Mouse (Mus musculus): Measurements from ENCODE around the gene Prkcb. TPM values are rescaled to one million over a fixed set of nuclear protein-coding genes. Genes with fewer than 3 reads are reported as not detected.

The Prkcb gene
- polyA plus RNA-seq, 1 experiment from 2014 or later: 8.7 TPM

DNA sequence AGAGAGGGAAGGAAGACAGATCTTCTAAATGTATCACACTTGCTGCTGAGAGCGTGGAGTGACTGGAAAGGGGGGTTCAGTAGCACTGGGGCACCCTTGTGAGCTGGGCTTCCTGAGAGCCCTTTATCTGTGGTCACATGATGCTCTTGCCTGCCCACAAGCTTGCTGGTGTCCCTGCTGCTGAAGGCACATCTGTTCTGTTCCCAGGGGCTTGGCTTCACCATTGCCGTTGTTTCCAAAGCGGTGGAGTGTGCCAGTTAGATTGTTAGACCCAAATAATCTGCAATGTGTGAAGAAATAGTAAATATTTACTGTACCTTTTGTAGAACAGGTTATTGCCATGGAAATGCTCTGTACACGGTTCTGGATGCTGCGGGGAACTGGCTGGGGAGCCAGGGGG is 101.6 kb downstream of the Prkcb start:
- Histone ChIP-seq H3K36me3 (no peaks in the 10 kb centered on the region), H3K9ac (no peak overlapping the region), H3K27me3 (no peaks in the 10 kb centered on the region), H3K9me3 (replicated peaks) (no peaks in the 10 kb centered on the region), H3K4me2 (replicated peaks) (no peak overlapping the region), H3K27ac (replicated peaks) (no peak overlapping the region), H3K4me3 (replicated peaks) (no peak overlapping the region), H3K4me1 (peaks cover 4% of the 10 kb centered on the region; the same call in 1 of the 2 replicates)
- WGBS: 69% methylated on average over 5 of the region's 5 CpGs
- ATAC-seq (ENCODE audit: insufficient number of reproducible peaks, low FRiP score, low TSS enrichment, low read depth): no peak

DNA sequence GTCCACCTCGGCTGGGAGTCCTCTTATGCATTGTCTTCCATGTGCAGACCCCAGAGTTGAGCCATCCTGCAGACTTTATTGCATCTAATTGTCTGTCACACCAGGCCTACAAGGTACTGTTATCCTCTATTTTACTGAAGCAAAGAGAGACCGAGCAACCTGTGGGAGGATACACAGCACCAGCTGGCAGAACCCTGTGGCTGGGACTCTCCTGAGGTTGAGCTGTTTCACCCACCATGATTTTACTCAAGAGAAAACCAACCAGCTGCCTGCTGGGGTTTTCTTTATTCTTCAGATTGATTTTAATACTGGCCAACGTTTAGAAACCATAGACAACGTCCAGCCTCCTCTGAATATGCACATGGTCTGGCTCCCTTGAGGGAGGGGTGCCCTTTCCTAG is 102.1 kb downstream of the Prkcb start:
- H3K27ac ChIP-seq (replicated peaks): no peak overlapping the region
- peaks cover 4% of the 10 kb centered on the region; the same call in 1 of the 2 replicates for H3K4me1 ChIP-seq
- no peak overlapping the region for H3K4me2 ChIP-seq (replicated peaks)
- H3K4me3 ChIP-seq (replicated peaks): no peak overlapping the region
- H3K36me3 ChIP-seq: no peaks in the 10 kb centered on the region
- no peaks in the 10 kb centered on the region for H3K9me3 ChIP-seq (replicated peaks)
- H3K9ac ChIP-seq: no peak overlapping the region
- H3K27me3 ChIP-seq: no peaks in the 10 kb centered on the region
- 70% methylated on average over 4 of the region's 4 CpGs for WGBS
- ATAC-seq (ENCODE audit: insufficient number of reproducible peaks, low FRiP score, low TSS enrichment, low read depth): no peak

DNA sequence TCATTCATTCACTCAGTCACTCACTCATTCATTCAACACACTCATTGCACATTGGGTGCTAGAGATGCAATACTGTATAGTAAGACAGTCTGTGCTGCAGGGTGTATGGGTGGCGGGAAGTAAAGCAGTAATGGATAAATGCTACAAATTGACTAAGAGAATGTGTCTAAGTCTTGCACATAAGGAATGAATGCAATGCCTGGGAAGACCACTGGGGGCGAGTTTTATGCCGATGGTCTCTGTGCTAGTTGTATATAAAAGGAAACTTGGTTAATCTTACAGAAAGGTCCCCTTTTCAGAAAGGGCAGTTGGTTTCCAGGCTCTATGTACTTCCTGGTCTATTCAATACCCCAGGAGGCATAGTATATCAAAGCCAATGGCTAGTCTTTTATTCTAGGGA is 102.8 kb downstream of the Prkcb start:
- Histone ChIP-seq H3K9ac (no peak overlapping the region), H3K27me3 (no peaks in the 10 kb centered on the region), H3K4me2 (replicated peaks) (no peak overlapping the region), H3K36me3 (no peaks in the 10 kb centered on the region), H3K9me3 (replicated peaks) (no peaks in the 10 kb centered on the region), H3K4me1 (peaks cover 4% of the 10 kb centered on the region; the same call in 1 of the 2 replicates), H3K4me3 (replicated peaks) (no peak overlapping the region), H3K27ac (replicated peaks) (no peak overlapping the region)
- 63% methylated on average over 3 of the region's 3 CpGs for WGBS
- ATAC-seq (ENCODE audit: insufficient number of reproducible peaks, low FRiP score, low TSS enrichment, low read depth): no peak

DNA sequence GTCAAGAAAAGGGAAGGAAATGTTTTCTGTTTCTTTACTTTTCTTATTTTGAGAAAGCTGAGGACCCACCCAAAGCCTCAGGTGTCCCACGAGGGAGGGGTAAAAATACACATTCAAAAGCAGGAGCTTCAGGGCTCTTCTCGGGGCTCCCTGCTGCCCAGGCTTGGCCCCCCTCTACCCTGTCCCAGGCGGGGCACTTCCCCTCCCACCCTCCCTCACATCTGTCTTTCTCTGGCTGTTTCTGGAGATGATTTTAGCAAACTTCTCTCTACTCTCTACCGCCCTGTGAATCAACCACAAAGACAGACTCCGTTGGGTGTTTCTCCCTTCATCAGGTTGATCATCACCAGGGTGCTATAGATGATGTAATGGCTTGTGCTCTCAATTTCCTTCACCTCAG is 105.4 kb downstream of the Prkcb start:
- no peak for ATAC-seq (ENCODE audit: insufficient number of reproducible peaks, low FRiP score, low TSS enrichment, low read depth)
- Histone ChIP-seq H3K27me3 (no peaks in the 10 kb centered on the region), H3K4me1 (peaks cover 4% of the 10 kb centered on the region; the same call in 1 of the 2 replicates), H3K9me3 (replicated peaks) (no peaks in the 10 kb centered on the region), H3K4me3 (replicated peaks) (no peak overlapping the region), H3K4me2 (replicated peaks) (no peak overlapping the region), H3K27ac (replicated peaks) (no peak overlapping the region), H3K36me3 (no peaks in the 10 kb centered on the region), H3K9ac (no peak overlapping the region)
- 39% methylated on average over 5 of the region's 5 CpGs for WGBS

DNA sequence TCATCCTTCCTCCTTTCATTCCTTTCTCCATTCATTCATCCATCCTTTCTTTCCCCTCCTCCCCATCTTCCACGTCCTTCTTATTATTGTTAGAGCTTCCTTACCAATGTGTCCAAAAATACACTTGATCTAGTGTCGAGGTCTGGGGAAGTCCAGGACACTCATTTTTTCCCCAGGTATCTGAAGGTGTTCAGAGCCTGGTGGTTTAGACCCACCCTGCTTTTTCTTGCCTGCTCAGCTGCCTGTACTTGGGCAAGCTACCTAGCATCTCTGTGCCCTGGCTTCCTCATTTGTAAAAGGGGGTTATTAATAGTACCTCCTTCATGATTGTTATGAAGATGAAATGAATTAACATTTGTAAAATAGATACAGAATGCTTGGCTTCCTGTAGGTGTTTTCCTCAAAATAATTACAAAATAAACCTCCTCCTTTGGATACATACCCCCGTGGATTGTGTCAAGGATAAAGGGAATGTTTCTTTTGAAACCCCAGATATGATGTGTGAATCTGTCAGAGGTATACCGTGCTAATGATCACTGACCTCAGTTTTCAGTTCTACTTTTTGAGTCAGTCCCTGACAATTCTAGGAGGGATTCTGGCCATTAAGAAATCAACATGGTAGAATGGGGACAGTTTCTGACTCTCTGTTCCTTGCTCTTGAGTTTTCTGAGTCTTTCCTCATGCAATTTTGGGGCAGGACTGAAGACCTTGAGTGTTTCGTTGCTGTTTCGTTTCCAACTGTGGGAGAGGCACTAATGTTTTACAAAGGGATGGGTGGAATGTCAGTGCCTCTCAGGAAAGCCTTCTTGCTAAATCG is 106.8 kb downstream of the Prkcb start:
- no peaks in the 10 kb centered on the region for H3K4me1 ChIP-seq
- WGBS: 72% methylated on average over 7 of the region's 7 CpGs
- no peak for ATAC-seq (ENCODE audit: insufficient number of reproducible peaks, low FRiP score, low TSS enrichment, low read depth)

DNA sequence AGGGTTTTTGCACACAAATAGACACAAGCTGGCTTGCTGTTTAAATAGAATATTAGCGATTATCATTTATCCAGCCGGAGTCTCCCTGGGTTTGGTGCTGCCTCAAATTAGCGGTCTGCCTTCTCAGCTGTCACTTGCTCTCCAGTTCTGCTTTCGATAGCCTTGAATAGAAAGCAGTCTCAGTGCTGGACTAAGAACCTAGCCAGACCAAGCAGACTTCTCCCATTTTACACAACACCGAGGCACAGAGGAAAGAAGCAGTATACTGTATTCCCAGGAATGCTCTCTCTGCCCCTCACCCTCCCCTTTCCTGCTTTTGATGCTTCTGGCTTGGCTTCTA is 107.4 kb downstream of the Prkcb start:
- H3K9me3 ChIP-seq (replicated peaks): no peaks in the 10 kb centered on the region
- ATAC-seq (ENCODE audit: insufficient number of reproducible peaks, low FRiP score, low TSS enrichment, low read depth): no peak
- no peaks in the 10 kb centered on the region for H3K4me1 ChIP-seq
- no peaks in the 10 kb centered on the region for H3K36me3 ChIP-seq
- no peaks in the 10 kb centered on the region for H3K27me3 ChIP-seq
- no peak overlapping the region for H3K9ac ChIP-seq
- no peak overlapping the region for H3K4me2 ChIP-seq (replicated peaks)
- WGBS: 78% methylated on average over 5 of the region's 5 CpGs
- H3K27ac ChIP-seq (replicated peaks): no peak overlapping the region
- no peak overlapping the region for H3K4me3 ChIP-seq (replicated peaks)

More for the DNA sequence above, 106.8 kb downstream of the Prkcb start:
- Histone ChIP-seq H3K27me3 (no peaks in the 10 kb centered on the region), H3K4me2 (replicated peaks) (no peak overlapping the region), H3K27ac (replicated peaks) (no peak overlapping the region), H3K4me3 (replicated peaks) (no peak overlapping the region), H3K9ac (no peak overlapping the region), H3K36me3 (no peaks in the 10 kb centered on the region), H3K9me3 (replicated peaks) (no peaks in the 10 kb centered on the region)

DNA sequence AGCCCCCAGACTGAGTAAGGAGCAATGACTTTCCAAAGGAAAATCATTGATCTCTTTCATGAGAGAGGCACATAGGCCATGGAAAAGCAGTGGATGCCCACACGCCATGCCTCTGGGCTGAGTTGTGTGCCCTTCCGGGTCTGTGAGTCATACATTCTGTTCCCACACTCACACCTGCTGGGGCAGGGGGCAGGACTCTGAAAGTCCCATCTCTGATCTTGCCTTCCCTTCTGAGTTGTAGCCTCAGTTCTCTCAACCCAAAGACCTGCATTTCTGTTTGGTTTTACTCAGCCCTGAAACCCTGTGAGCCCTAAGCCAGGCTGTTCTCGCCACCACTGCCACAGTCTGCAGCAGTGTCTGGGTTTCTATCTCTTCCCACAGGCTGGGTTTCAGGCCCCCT is 109.1 kb downstream of the Prkcb start:
- H3K9me3 ChIP-seq (replicated peaks): no peaks in the 10 kb centered on the region
- H3K27ac ChIP-seq (replicated peaks): no peak overlapping the region
- no peaks in the 10 kb centered on the region for H3K36me3 ChIP-seq
- H3K4me1 ChIP-seq: no peaks in the 10 kb centered on the region
- 80% methylated on average over 3 of the region's 3 CpGs for WGBS
- H3K4me3 ChIP-seq (replicated peaks): no peak overlapping the region
- H3K27me3 ChIP-seq: no peaks in the 10 kb centered on the region
- H3K9ac ChIP-seq: no peak overlapping the region
- no peak overlapping the region for H3K4me2 ChIP-seq (replicated peaks)
- no peak for ATAC-seq (ENCODE audit: insufficient number of reproducible peaks, low FRiP score, low TSS enrichment, low read depth)

DNA sequence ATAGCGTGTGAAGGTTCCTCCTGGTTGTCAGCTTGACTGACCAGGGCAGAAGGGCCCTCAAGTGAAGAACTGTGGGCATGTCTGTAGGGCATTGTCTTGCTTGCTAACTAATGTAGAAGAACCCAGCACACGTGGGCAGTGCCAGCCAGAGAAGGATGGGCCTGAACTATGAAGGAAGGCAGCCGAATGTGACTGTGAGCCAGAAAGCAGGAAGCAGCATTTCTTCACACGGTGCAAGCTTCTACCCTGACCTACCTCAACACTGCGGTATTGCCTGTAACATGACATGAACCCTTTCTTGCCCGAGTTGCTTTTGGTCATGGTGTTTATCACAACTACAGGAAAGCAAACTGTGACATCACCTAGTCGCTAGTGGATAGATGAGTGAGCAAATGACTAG is 113.5 kb downstream of the Prkcb start:
- Histone ChIP-seq H3K27me3 (no peaks in the 10 kb centered on the region), H3K4me3 (replicated peaks) (no peak overlapping the region), H3K36me3 (no peaks in the 10 kb centered on the region), H3K9me3 (replicated peaks) (no peaks in the 10 kb centered on the region), H3K4me2 (replicated peaks) (no peak overlapping the region), H3K9ac (no peak overlapping the region), H3K4me1 (peaks cover 12% of the 10 kb centered on the region), H3K27ac (replicated peaks) (no peak overlapping the region)
- WGBS: 83% methylated on average over 7 of the region's 7 CpGs
- no peak for ATAC-seq (ENCODE audit: insufficient number of reproducible peaks, low FRiP score, low TSS enrichment, low read depth)

DNA sequence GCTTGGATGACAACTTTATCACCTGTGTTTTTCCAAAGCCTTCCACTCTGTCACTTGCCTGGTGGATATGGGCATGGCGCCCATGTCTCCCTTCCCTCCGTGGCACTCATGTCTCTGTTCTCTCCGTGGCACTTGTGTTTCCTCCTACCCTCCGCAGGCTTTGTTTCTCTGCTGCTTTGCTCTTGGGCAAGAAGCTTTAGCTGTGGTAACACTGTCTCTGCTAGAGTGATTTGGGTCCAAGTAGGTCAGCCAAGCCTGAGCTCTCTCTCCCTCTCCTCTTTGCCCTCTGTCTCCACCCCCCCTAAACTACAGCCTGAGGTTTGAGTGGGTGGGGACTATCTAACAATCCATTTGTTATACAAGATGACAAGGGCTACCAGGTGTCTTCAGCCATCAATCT is 114.8 kb downstream of the Prkcb start:
- no peak for ATAC-seq (ENCODE audit: insufficient number of reproducible peaks, low FRiP score, low TSS enrichment, low read depth)
- Histone ChIP-seq H3K36me3 (no peaks in the 10 kb centered on the region), H3K4me2 (replicated peaks) (no peak overlapping the region), H3K9me3 (replicated peaks) (no peaks in the 10 kb centered on the region), H3K27me3 (no peaks in the 10 kb centered on the region), H3K9ac (no peak overlapping the region), H3K27ac (replicated peaks) (no peak overlapping the region), H3K4me1 (peaks cover 12% of the 10 kb centered on the region), H3K4me3 (replicated peaks) (no peak overlapping the region)
- WGBS: 77% methylated on average over 4 of the region's 4 CpGs

DNA sequence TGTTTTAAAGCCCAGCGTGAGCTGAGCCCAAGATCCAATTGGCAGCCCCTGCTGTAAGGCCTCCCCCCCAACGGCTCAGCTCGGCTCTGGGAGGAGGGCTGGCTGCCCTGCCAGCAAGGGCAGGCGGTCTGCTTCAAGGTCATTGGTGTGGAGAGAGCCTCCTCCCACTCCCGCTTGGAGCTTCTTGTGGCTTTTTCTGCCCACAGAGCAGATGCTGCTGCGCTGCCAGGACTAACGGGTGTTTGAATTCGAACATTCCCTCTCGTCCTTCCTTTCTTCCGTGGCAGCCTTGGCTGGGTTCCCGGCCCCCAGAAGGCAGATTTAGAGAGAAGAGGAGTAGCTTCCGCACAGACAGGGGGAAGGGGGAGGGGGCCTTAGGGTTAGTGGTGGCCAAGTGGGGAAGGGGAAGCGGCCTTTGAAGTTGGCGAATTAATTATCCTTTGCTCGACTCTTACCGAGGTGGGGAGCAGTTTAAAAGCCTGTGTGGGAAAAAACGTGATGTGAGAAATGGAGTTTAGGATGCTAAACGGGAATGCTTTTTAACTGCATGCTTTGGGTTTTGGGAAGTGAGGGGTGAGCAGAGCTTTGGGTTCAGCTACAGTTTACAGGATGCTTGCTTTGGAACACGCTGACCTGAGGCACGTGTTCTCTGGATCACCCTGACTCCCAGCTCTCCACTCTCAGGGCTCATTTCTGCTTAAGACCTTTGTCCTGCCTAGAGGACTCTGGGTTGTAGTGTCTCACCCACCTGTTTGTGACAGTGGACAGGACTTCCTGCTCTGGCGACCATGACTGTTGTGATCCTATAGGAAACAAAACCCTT is 116.2 kb downstream of the Prkcb start:
- peak overlapping the region; percentile 42 for H3K4me2 ChIP-seq (replicated peaks)
- H3K36me3 ChIP-seq: no peaks in the 10 kb centered on the region
- H3K27me3 ChIP-seq: no peaks in the 10 kb centered on the region
- H3K4me1 ChIP-seq: peaks cover 12% of the 10 kb centered on the region
- 0 out of 2 replicates have a peak overlapping the region, but pooled peaks have one; percentile 17 for H3K4me3 ChIP-seq (replicated peaks)
- 1% methylated on average over 21 of the region's 21 CpGs for WGBS
- H3K9ac ChIP-seq: no peak overlapping the region
- no peaks in the 10 kb centered on the region for H3K9me3 ChIP-seq (replicated peaks)
- ATAC-seq (ENCODE audit: insufficient number of reproducible peaks, low FRiP score, low TSS enrichment, low read depth): peak; percentile 81
- 0 out of 2 replicates have a peak overlapping the region, but pooled peaks have one; percentile 41 for H3K27ac ChIP-seq (replicated peaks)

DNA sequence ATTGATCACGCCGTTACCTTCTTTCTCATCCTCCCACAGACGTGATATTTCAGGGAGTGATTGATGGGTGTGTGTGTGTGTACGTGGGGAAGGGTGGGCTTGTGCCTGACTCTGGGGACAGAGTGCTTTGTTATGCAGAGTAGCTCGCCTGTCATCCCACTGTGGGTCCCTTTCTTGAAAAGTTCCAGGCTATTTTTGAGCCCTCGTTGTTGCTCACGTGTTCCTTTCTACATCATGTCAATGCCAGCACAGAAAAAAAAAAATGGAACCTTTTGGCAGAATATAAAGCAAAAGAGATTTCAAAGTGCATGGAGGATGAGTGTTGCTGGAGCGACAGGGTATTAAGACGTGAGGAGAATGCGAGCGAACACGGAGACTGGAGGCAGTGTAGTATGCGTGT is 118.1 kb downstream of the Prkcb start:
- Histone ChIP-seq H3K4me1 (peaks cover 12% of the 10 kb centered on the region), H3K27ac (replicated peaks) (no peak overlapping the region), H3K27me3 (no peaks in the 10 kb centered on the region), H3K36me3 (no peaks in the 10 kb centered on the region), H3K9ac (no peak overlapping the region), H3K9me3 (replicated peaks) (no peaks in the 10 kb centered on the region), H3K4me3 (replicated peaks) (no peak overlapping the region), H3K4me2 (replicated peaks) (no peak overlapping the region)
- ATAC-seq (ENCODE audit: insufficient number of reproducible peaks, low FRiP score, low TSS enrichment, low read depth): no peak
- 69% methylated on average over 13 of the region's 13 CpGs for WGBS

Data from embryonic facial prominence, embryonic 15.5 days (tissue).